Mouse (Mus musculus): ENCODE measurements at regions not wholly inside any gene's neighbourhood (a gene's known extent, or its start where the extent isn't known, plus 50 kb on each side); places are given as distances from the start of the nearest gene placed in this dataset.

DNA sequence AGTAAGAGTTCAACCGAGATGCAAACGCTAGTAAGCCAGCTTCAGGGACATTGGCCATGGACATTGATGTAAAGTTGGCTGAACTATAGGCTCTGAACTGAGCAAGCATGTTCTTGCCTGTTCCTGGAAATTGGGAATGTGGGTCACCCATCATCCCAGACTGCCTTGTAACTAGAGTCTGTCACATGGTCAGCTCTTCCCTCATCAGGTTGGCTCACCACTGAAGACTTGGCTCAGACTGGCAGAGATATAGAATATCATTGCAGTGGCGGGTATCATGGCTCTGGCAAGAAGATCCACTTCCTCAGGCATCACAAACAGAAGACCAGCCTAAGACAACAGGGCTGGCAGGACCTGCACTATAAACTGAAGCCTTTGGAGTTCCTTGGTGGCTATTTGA lies 255.3 kb upstream of the Acvr2a start:
- no peak overlapping the region for H3K4me2 ChIP-seq (ENCODE audit: low read depth)
- no peak for TF ChIP-seq EP300 (IDR thresholded peaks at IDR 0.05; ENCODE audit: low read depth)
- TF ChIP-seq CTCF (IDR thresholded peaks at IDR 0.05; ENCODE audit: low read depth), result no peak
- H3K27me3 ChIP-seq (ENCODE audit: control insufficient read depth, insufficient read depth, low read length), result no peaks in the 10 kb centered on the region
- no peaks in the 10 kb centered on the region for H3K4me1 ChIP-seq (replicated peaks; ENCODE audit: control insufficient read depth in 2 of 2, insufficient read depth in 2 of 2, low read length in 1 of 2)
- H3K36me3 ChIP-seq (replicated peaks; ENCODE audit: control insufficient read depth, insufficient read depth, low read depth), result no peaks in the 10 kb centered on the region
- no peak overlapping the region for H3K4me3 ChIP-seq (ENCODE audit: insufficient read depth in 1 of 2, low read depth in 2 of 2, low read length in 2 of 2)
- 55% methylated on average over 3 of the region's 3 CpGs for WGBS (ENCODE audit: insufficient replicate concordance)
- H3K27ac ChIP-seq, result no peak overlapping the region
- no peak for ATAC-seq (ENCODE audit: insufficient read depth)
- H3K9ac ChIP-seq (replicated peaks), result no peak overlapping the region
- DNase-seq (ENCODE audit: low read depth in 3 of 3, low spot score in 3 of 3), result no peak
- no peaks in the 10 kb centered on the region for H3K9me3 ChIP-seq (ENCODE audit: control insufficient read depth, low read length)

DNA sequence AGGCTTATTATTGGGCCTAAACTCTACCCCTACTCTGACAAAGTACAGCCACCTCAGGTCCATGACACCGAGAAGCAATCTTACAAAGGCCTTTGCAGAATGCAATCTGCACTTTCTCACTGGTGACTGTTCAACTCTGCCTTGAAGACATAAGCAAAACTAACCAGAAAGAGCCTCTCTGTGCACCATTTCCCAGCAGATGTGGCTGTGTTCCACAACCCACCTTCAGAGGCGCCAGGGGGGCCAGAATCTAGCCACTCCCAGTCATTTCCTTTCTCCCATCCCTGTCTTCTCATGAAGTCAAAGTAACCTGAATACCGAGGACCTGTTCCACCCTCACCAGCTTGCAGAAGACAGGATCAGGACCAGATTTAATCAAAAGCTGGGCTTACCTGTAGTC lies 250.3 kb upstream of the Acvr2a start:
- no peak overlapping the region for H3K27ac ChIP-seq
- 54% methylated on average over 3 of the region's 3 CpGs for WGBS (ENCODE audit: insufficient replicate concordance)
- H3K4me2 ChIP-seq (ENCODE audit: low read depth), result no peak overlapping the region
- no peaks in the 10 kb centered on the region for H3K4me1 ChIP-seq (replicated peaks; ENCODE audit: control insufficient read depth in 2 of 2, insufficient read depth in 2 of 2, low read length in 1 of 2)
- DNase-seq (ENCODE audit: low read depth in 3 of 3, low spot score in 3 of 3) (no peak), ATAC-seq (ENCODE audit: insufficient read depth) (no peak)
- TF ChIP-seq CTCF (IDR thresholded peaks at IDR 0.05; ENCODE audit: low read depth) (no peak), EP300 (IDR thresholded peaks at IDR 0.05; ENCODE audit: low read depth) (no peak)
- H3K36me3 ChIP-seq (replicated peaks; ENCODE audit: control insufficient read depth, insufficient read depth, low read depth), result no peaks in the 10 kb centered on the region
- no peaks in the 10 kb centered on the region for H3K27me3 ChIP-seq (ENCODE audit: control insufficient read depth, insufficient read depth, low read length)
- no peak overlapping the region for H3K4me3 ChIP-seq (ENCODE audit: insufficient read depth in 1 of 2, low read depth in 2 of 2, low read length in 2 of 2)
- no peak overlapping the region for H3K9ac ChIP-seq (replicated peaks)
- no peaks in the 10 kb centered on the region for H3K9me3 ChIP-seq (ENCODE audit: control insufficient read depth, low read length)

DNA sequence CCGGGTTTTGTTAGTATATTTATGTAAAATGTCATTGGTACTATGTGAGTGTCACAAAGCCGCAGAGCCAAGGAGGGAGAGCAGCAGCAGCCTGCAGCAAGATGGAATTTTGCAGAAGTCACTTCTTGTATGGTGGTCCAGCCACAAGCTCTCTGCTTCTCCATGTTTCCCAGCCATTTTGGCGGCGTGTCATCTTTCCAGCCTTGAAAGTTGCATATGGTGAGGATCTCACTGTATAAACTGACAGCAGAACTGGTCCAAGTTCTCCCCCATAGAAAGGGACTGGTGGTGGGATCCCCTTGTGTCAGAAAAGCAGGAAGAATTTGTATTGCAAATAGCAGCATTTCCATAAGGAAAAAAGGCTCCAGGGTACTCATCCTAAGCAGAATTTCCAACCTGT lies 249.7 kb upstream of the Acvr2a start:
- no peak for DNase-seq (ENCODE audit: low read depth in 3 of 3, low spot score in 3 of 3)
- Histone ChIP-seq H3K27me3 (ENCODE audit: control insufficient read depth, insufficient read depth, low read length) (no peaks in the 10 kb centered on the region), H3K36me3 (replicated peaks; ENCODE audit: control insufficient read depth, insufficient read depth, low read depth) (no peaks in the 10 kb centered on the region), H3K4me2 (ENCODE audit: low read depth) (no peak overlapping the region), H3K9ac (replicated peaks) (no peak overlapping the region), H3K4me1 (replicated peaks; ENCODE audit: control insufficient read depth in 2 of 2, insufficient read depth in 2 of 2, low read length in 1 of 2) (no peaks in the 10 kb centered on the region), H3K4me3 (ENCODE audit: insufficient read depth in 1 of 2, low read depth in 2 of 2, low read length in 2 of 2) (no peak overlapping the region), H3K27ac (no peak overlapping the region), H3K9me3 (ENCODE audit: control insufficient read depth, low read length) (no peaks in the 10 kb centered on the region)
- no peak for ATAC-seq (ENCODE audit: insufficient read depth)
- 46% methylated on average over 4 of the region's 4 CpGs for WGBS (ENCODE audit: insufficient replicate concordance)
- TF ChIP-seq EP300 (IDR thresholded peaks at IDR 0.05; ENCODE audit: low read depth) (no peak), CTCF (IDR thresholded peaks at IDR 0.05; ENCODE audit: low read depth) (no peak)

DNA sequence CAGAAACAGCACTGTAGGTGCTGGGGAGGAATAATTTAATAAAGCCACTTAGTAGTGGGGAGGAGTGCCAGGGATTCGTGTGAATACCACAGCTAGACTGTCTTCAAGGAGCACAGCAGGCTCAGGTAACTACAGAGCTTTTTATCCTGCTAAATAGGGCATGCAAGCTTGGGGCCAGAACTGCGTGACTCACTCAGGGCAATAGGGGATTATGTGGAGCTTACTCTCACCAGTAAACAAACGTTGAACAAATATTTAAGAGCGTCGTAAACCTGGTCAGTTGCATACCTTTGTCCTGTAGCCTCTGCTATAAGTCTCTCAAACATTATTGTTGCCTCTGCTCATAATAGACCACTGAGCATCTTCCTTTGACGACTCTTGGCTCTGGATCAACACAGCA lies 246.0 kb upstream of the Acvr2a start:
- ATAC-seq (ENCODE audit: insufficient read depth), result no peak
- H3K27me3 ChIP-seq (ENCODE audit: control insufficient read depth, insufficient read depth, low read length), result no peaks in the 10 kb centered on the region
- no peak for DNase-seq (ENCODE audit: low read depth in 3 of 3, low spot score in 3 of 3)
- TF ChIP-seq CTCF (IDR thresholded peaks at IDR 0.05; ENCODE audit: low read depth), result no peak
- no peak for TF ChIP-seq EP300 (IDR thresholded peaks at IDR 0.05; ENCODE audit: low read depth)
- no peaks in the 10 kb centered on the region for H3K9me3 ChIP-seq (ENCODE audit: control insufficient read depth, low read length)
- 55% methylated on average over 6 of the region's 6 CpGs for WGBS (ENCODE audit: insufficient replicate concordance)
- H3K36me3 ChIP-seq (replicated peaks; ENCODE audit: control insufficient read depth, insufficient read depth, low read depth), result no peaks in the 10 kb centered on the region
- H3K27ac ChIP-seq, result no peak overlapping the region
- H3K9ac ChIP-seq (replicated peaks), result no peak overlapping the region
- H3K4me1 ChIP-seq (replicated peaks; ENCODE audit: control insufficient read depth in 2 of 2, insufficient read depth in 2 of 2, low read length in 1 of 2), result no peaks in the 10 kb centered on the region
- H3K4me2 ChIP-seq (ENCODE audit: low read depth), result no peak overlapping the region
- H3K4me3 ChIP-seq (ENCODE audit: insufficient read depth in 1 of 2, low read depth in 2 of 2, low read length in 2 of 2), result no peak overlapping the region

DNA sequence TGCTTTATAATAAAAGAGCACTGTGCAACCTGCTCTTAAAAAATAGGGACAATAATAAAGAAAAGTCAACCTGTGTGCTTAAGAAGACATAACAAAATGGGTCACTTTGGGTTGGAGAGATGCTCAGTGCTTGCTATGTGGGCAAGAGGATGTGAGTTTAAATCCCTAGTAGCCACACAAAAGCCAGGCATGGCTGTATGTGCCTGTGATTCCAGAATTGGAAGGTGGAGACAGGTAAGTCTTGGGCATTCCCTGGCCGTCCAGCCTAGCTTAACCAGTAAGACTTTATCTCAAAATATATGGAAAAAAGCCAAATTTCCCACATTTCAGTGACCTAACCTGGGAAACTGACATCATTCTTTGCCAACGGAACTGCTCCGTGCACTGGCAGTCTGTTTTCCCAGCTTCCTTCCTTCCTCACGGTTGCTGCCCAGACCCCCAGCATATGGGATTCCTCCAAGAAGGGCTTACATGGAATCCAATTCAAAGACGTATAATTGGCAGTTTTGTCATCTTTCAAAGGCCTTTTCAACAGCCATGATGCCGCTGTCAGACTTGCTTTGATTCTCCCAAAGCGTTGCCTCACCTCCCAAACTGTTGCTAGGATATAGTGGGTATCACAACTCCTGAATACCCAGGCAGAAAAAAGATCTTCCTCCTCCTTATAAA lies 227.6 kb upstream of the Acvr2a start:
- 58% methylated on average over 7 of the region's 7 CpGs for WGBS (ENCODE audit: insufficient replicate concordance)
- no peak overlapping the region for H3K27ac ChIP-seq
- no peaks in the 10 kb centered on the region for H3K9me3 ChIP-seq (ENCODE audit: control insufficient read depth, low read length)
- DNase-seq (ENCODE audit: low read depth in 3 of 3, low spot score in 3 of 3) (no peak), ATAC-seq (ENCODE audit: insufficient read depth) (no peak)
- no peaks in the 10 kb centered on the region for H3K36me3 ChIP-seq (replicated peaks; ENCODE audit: control insufficient read depth, insufficient read depth, low read depth)
- TF ChIP-seq EP300 (IDR thresholded peaks at IDR 0.05; ENCODE audit: low read depth) (no peak), CTCF (IDR thresholded peaks at IDR 0.05; ENCODE audit: low read depth) (no peak)
- no peak overlapping the region for H3K9ac ChIP-seq (replicated peaks)
- H3K27me3 ChIP-seq (ENCODE audit: control insufficient read depth, insufficient read depth, low read length), result no peaks in the 10 kb centered on the region
- H3K4me1 ChIP-seq (replicated peaks; ENCODE audit: control insufficient read depth in 2 of 2, insufficient read depth in 2 of 2, low read length in 1 of 2), result no peaks in the 10 kb centered on the region
- no peak overlapping the region for H3K4me3 ChIP-seq (ENCODE audit: insufficient read depth in 1 of 2, low read depth in 2 of 2, low read length in 2 of 2)
- no peak overlapping the region for H3K4me2 ChIP-seq (ENCODE audit: low read depth)

Measured in liver, embryonic 14.5 days (tissue).